9 mouse cellular contexts compared by ENCODE assay signal in genomic region chr14:84440903-84441302, GRCm38 (mm10). TPM values are rescaled to one million over a fixed set of nuclear protein-coding genes. Genes with fewer than 3 reads are reported as not detected.
DNase-seq lines count a peak whose midpoint lies in the region; ATAC-seq and TF ChIP-seq lines count a peak whose summit lies in the region.
"Had no signal": no experiment of that assay in that cellular context is flagged by ENCODE, and none has a peak within 500 bp of the region (broad histone marks: within the 10 kb centered on the region; RNA-seq: fewer than 3 reads in every experiment).

No protein-coding gene starts in this region.

- ATAC-seq in forebrain, postnatal 0 days, result no peak
- ATAC-seq in forebrain, embryonic 12.5 days (ENCODE audit: low FRiP score), result no peak
- no peak for ATAC-seq in liver, embryonic 14.5 days (ENCODE audit: insufficient read depth)
- no peak for ATAC-seq in liver, embryonic 12.5 days
- ATAC-seq in liver, postnatal 0 days, result no peak
- no peak for ATAC-seq in heart, embryonic 11.5 days (replicated peaks; ENCODE audit: insufficient number of reproducible peaks, low FRiP score, low TSS enrichment)

- H3K4me1 ChIP-seq in forebrain, postnatal 0 days (ENCODE audit: insufficient read depth), result no peaks in the 10 kb centered on the region
- H3K4me1 ChIP-seq in forebrain, embryonic 12.5 days, result no peaks in the 10 kb centered on the region
- no peaks in the 10 kb centered on the region; a peak in 1 of 4 replicates for H3K4me1 ChIP-seq in liver, embryonic 14.5 days (replicated peaks; ENCODE audit: control insufficient read depth in 2 of 2, insufficient read depth in 2 of 2, low read length in 1 of 2)
- no peaks in the 10 kb centered on the region; the same call in 1 of the 2 replicates for H3K4me1 ChIP-seq in liver, embryonic 12.5 days
- H3K4me1 ChIP-seq in liver, postnatal 0 days (ENCODE audit: insufficient read depth), result peaks cover 8% of the 10 kb centered on the region
- no peaks in the 10 kb centered on the region for H3K4me1 ChIP-seq in heart, embryonic 11.5 days (ENCODE audit: control insufficient read depth, insufficient read depth, low read length)

- no peaks in the 10 kb centered on the region for H3K36me3 ChIP-seq in forebrain, postnatal 0 days (ENCODE audit: insufficient read depth)
- H3K36me3 ChIP-seq in forebrain, embryonic 12.5 days (replicated peaks), result no peaks in the 10 kb centered on the region
- H3K36me3 ChIP-seq in liver, embryonic 14.5 days (replicated peaks; ENCODE audit: control insufficient read depth, insufficient read depth, low read depth), result no peaks in the 10 kb centered on the region
- no peaks in the 10 kb centered on the region for H3K36me3 ChIP-seq in liver, embryonic 12.5 days
- H3K36me3 ChIP-seq in liver, postnatal 0 days (replicated peaks; ENCODE audit: insufficient read depth, low read length), result no peaks in the 10 kb centered on the region
- no peaks in the 10 kb centered on the region for H3K36me3 ChIP-seq in heart, embryonic 11.5 days (ENCODE audit: control insufficient read depth, insufficient read depth, low read length)
- H3K36me3 ChIP-seq: limb, embryonic 13.5 days had no signal

- no peaks in the 10 kb centered on the region for H3K9me3 ChIP-seq in forebrain, postnatal 0 days (ENCODE audit: low read length)
- H3K9me3 ChIP-seq in forebrain, embryonic 12.5 days, result no peaks in the 10 kb centered on the region
- no peaks in the 10 kb centered on the region for H3K9me3 ChIP-seq in liver, embryonic 14.5 days (ENCODE audit: control insufficient read depth, low read length)
- no peaks in the 10 kb centered on the region for H3K9me3 ChIP-seq in liver, embryonic 12.5 days (replicated peaks)
- no peaks in the 10 kb centered on the region for H3K9me3 ChIP-seq in liver, postnatal 0 days (ENCODE audit: low read length)
- no peaks in the 10 kb centered on the region for H3K9me3 ChIP-seq in heart, embryonic 11.5 days (replicated peaks; ENCODE audit: control insufficient read depth, low read length)
- H3K9me3 ChIP-seq: limb, embryonic 13.5 days had no signal

- no peak for TF ChIP-seq EP300 in liver, embryonic 14.5 days (IDR thresholded peaks at IDR 0.05; ENCODE audit: low read depth)
- TF ChIP-seq EP300 in liver, postnatal 0 days (IDR thresholded peaks at IDR 0.05; ENCODE audit: low read depth), result no peak

- H3K27me3 ChIP-seq in forebrain, postnatal 0 days (ENCODE audit: insufficient read depth, low read length), result no peaks in the 10 kb centered on the region
- no peaks in the 10 kb centered on the region for H3K27me3 ChIP-seq in forebrain, embryonic 12.5 days
- peaks cover 31% of the 10 kb centered on the region for H3K27me3 ChIP-seq in liver, embryonic 14.5 days (ENCODE audit: control insufficient read depth, insufficient read depth, low read length)
- peaks cover 35% of the 10 kb centered on the region for H3K27me3 ChIP-seq in liver, embryonic 12.5 days (replicated peaks)
- peaks cover 38% of the 10 kb centered on the region for H3K27me3 ChIP-seq in liver, postnatal 0 days (ENCODE audit: insufficient read depth, low read length)
- 0 out of 2 replicates have a peak, but pooled peaks cover under 1% of the 10 kb centered on the region for H3K27me3 ChIP-seq in heart, embryonic 11.5 days (ENCODE audit: control insufficient read depth, insufficient read depth, low read length)

- TF ChIP-seq CTCF in forebrain, postnatal 0 days (IDR thresholded peaks at IDR 0.05; ENCODE audit: low read depth), result peak; percentile 56
- TF ChIP-seq CTCF in liver, embryonic 14.5 days (IDR thresholded peaks at IDR 0.05; ENCODE audit: low read depth), result peak; percentile 24; the same call in 1 of the 2 replicates
- peak; percentile 42 for TF ChIP-seq CTCF in liver, postnatal 0 days (IDR thresholded peaks at IDR 0.05; ENCODE audit: low read depth)

- no peak overlapping the region for H3K9ac ChIP-seq in forebrain, postnatal 0 days
- H3K9ac ChIP-seq in forebrain, embryonic 12.5 days, result no peak overlapping the region
- no peak overlapping the region for H3K9ac ChIP-seq in liver, embryonic 14.5 days (replicated peaks)
- no peak overlapping the region for H3K9ac ChIP-seq in liver, embryonic 12.5 days
- no peak overlapping the region for H3K9ac ChIP-seq in liver, postnatal 0 days (replicated peaks)
- H3K9ac ChIP-seq in heart, embryonic 11.5 days (ENCODE audit: low read depth, low read length), result no peak overlapping the region
- H3K9ac ChIP-seq: limb, embryonic 13.5 days had no signal

- no peak overlapping the region for H3K27ac ChIP-seq in forebrain, postnatal 0 days (ENCODE audit: low read depth, low read length)
- H3K27ac ChIP-seq in forebrain, embryonic 12.5 days, result no peak overlapping the region
- H3K27ac ChIP-seq in liver, embryonic 14.5 days, result no peak overlapping the region
- no peak overlapping the region for H3K27ac ChIP-seq in liver, embryonic 12.5 days
- H3K27ac ChIP-seq in liver, postnatal 0 days (ENCODE audit: low read depth), result no peak overlapping the region
- H3K27ac ChIP-seq in heart, embryonic 11.5 days (ENCODE audit: low read depth, low read length), result no peak overlapping the region
- H3K27ac ChIP-seq: limb, embryonic 13.5 days had no signal

- H3K4me2 ChIP-seq in forebrain, postnatal 0 days (ENCODE audit: low read depth), result no peak overlapping the region
- H3K4me2 ChIP-seq in forebrain, embryonic 12.5 days, result no peak overlapping the region
- H3K4me2 ChIP-seq in liver, embryonic 14.5 days (ENCODE audit: low read depth), result no peak overlapping the region
- no peak overlapping the region for H3K4me2 ChIP-seq in liver, embryonic 12.5 days
- H3K4me2 ChIP-seq in liver, postnatal 0 days (ENCODE audit: low read depth, low read length), result no peak overlapping the region
- no peak overlapping the region for H3K4me2 ChIP-seq in heart, embryonic 11.5 days
- H3K4me2 ChIP-seq: limb, embryonic 13.5 days had no signal

- DNase-seq in forebrain, postnatal 0 days, result peak; percentile 61
- no peak for DNase-seq in liver, embryonic 14.5 days (ENCODE audit: low read depth in 3 of 3, low spot score in 3 of 3)
- peak; percentile 11 for DNase-seq in ZHBTc4 (ENCODE audit: low read depth, low spot score)
- DNase-seq in liver, postnatal 0 days, result peak; percentile 22
- no peak for DNase-seq in thymus, postnatal 10 days (ENCODE audit: low spot score in 2 of 2)

- 11% methylated on average over 2 of the region's 2 CpGs for WGBS in forebrain, postnatal 0 days
- 13% methylated on average over 2 of the region's 2 CpGs for WGBS in forebrain, embryonic 12.5 days
- WGBS in liver, embryonic 14.5 days (ENCODE audit: insufficient replicate concordance), result 9% methylated on average over 2 of the region's 2 CpGs
- WGBS in liver, embryonic 12.5 days (ENCODE audit: insufficient replicate concordance), result 9% methylated on average over 2 of the region's 2 CpGs
- 11% methylated on average over 2 of the region's 2 CpGs for WGBS in liver, postnatal 0 days (ENCODE audit: insufficient replicate concordance)
- WGBS in heart, embryonic 11.5 days (ENCODE audit: insufficient replicate concordance), result 5% methylated on average over 2 of the region's 2 CpGs

- H3K4me3 ChIP-seq in forebrain, postnatal 0 days (ENCODE audit: low read depth, low read length), result no peak overlapping the region
- H3K4me3 ChIP-seq in forebrain, embryonic 12.5 days (replicated peaks), result no peak overlapping the region
- H3K4me3 ChIP-seq in liver, embryonic 14.5 days (ENCODE audit: insufficient read depth in 1 of 2, low read depth in 2 of 2, low read length in 2 of 2), result no peak overlapping the region
- no peak overlapping the region for H3K4me3 ChIP-seq in liver, embryonic 12.5 days
- no peak overlapping the region for H3K4me3 ChIP-seq in liver, postnatal 0 days (ENCODE audit: low read depth, low read length)
- no peak overlapping the region for H3K4me3 ChIP-seq in heart, embryonic 11.5 days (ENCODE audit: low read depth, low read length)
- H3K4me3 ChIP-seq: limb, embryonic 13.5 days had no signal

RNA-seq across cellular contexts. Expression of gene Pcdh17, which starts 2.5 kb away (rescaled TPM):
- total RNA-seq in forebrain, postnatal 0 days (2014; rRNA removed), result 36.9 and 57.3 TPM in 2 replicates
- 10.9 and 23.8 TPM in 2 replicates for polyA plus RNA-seq in forebrain, postnatal 0 days (2015; fragmentation: Nextera tagmentation; extraction: Ambion mirVana)
- polyA plus RNA-seq in forebrain, embryonic 12.5 days (2016; fragmentation: Nextera tagmentation; extraction: Ambion mirVana), result 8.3 and 8.9 TPM in 2 replicates
- 0.21 and 0.28 TPM in 2 replicates for polyA plus RNA-seq in liver, embryonic 14.5 days (2012; rRNA removed)
- 0.57 and 0.73 TPM in 2 replicates for polyA plus RNA-seq in liver, embryonic 14.5 days (2014; fragmentation: Nextera tagmentation; extraction: Ambion mirVana)
- polyA plus RNA-seq in liver, embryonic 12.5 days (2016; fragmentation: Nextera tagmentation; extraction: Ambion mirVana), result 1.4 TPM in 2 replicates
- 1.1 and 1.2 TPM in 2 replicates for polyA plus RNA-seq in liver, postnatal 0 days (2015; fragmentation: Nextera tagmentation; extraction: Ambion mirVana)
- 1.8 and 1.9 TPM in 2 replicates for polyA plus RNA-seq in heart, embryonic 11.5 days (2014; fragmentation: Nextera tagmentation; extraction: Ambion mirVana)

Comparison
In these comparisons a context has a peak if more than half of its experiments do, and no peak if none do; other contexts are left out.
1. DNase-seq: peak in forebrain, postnatal 0 days (single experiment), ZHBTc4 (single experiment) and liver, postnatal 0 days (single experiment); none in liver, embryonic 14.5 days (0 of 3) and thymus, postnatal 10 days (0 of 2).
2. Peak in every context shown above with its lines, with median percentiles within 50 percentile points of each other: CTCF ChIP-seq.